Mouse (Mus musculus): Measurements from ENCODE around the gene Camk2g. TPM values are rescaled to one million over a fixed set of nuclear protein-coding genes. Genes with fewer than 3 reads are reported as not detected.
A peak's percentile ranks its signal among the peaks of the same experiment; 100 is the strongest.

The Camk2g gene
- polyA plus RNA-seq, 1 experiment from 2014 or later = 183 TPM

GRCm38 (mm10) chr14:20804481-20804880, 10.6 kb upstream of the Camk2g start:
- 69% methylated on average over 5 of the region's 5 CpGs for WGBS
- H3K4me2 ChIP-seq = no peak overlapping the region
- H3K9ac ChIP-seq = no peak overlapping the region
- no peak overlapping the region for H3K27ac ChIP-seq (replicated peaks)
- H3K9me3 ChIP-seq = no peaks in the 10 kb centered on the region
- no peaks in the 10 kb centered on the region for H3K27me3 ChIP-seq
- H3K4me1 ChIP-seq (replicated peaks) = peaks cover 2% of the 10 kb centered on the region; the same call in 1 of the 2 replicates
- no peak overlapping the region for H3K4me3 ChIP-seq
- no peaks in the 10 kb centered on the region for H3K36me3 ChIP-seq
- no peak for ATAC-seq (ENCODE audit: low FRiP score, low read depth)

- peak; percentile 55; the same call in 1 of the 2 replicates for ATAC-seq (ENCODE audit: low FRiP score, low read depth)
- H3K9me3 ChIP-seq = no peaks in the 10 kb centered on the region
- 4% methylated on average over 7 of the region's 7 CpGs for WGBS
- no peak overlapping the region for H3K4me2 ChIP-seq
- H3K4me3 ChIP-seq = no peak overlapping the region
- no peak overlapping the region for H3K27ac ChIP-seq (replicated peaks)
- no peaks in the 10 kb centered on the region for H3K27me3 ChIP-seq
- H3K36me3 ChIP-seq = no peaks in the 10 kb centered on the region
- peaks cover 2% of the 10 kb centered on the region; the same call in 1 of the 2 replicates for H3K4me1 ChIP-seq (replicated peaks)
- H3K9ac ChIP-seq = no peak overlapping the region
These were observed 9.7 kb upstream of the Camk2g start for GRCm38 (mm10) chr14:20803606-20803938.

- no peaks in the 10 kb centered on the region for H3K36me3 ChIP-seq
- no peaks in the 10 kb centered on the region for H3K9me3 ChIP-seq
- no peak overlapping the region for H3K9ac ChIP-seq
- no peaks in the 10 kb centered on the region for H3K27me3 ChIP-seq
- H3K4me2 ChIP-seq = no peak overlapping the region
- no peak overlapping the region for H3K4me3 ChIP-seq
- H3K27ac ChIP-seq (replicated peaks) = no peak overlapping the region
- WGBS = 44% methylated on average over 2 of the region's 2 CpGs
- ATAC-seq (ENCODE audit: low FRiP score, low read depth) = peak; percentile 72; the same call in 1 of the 2 replicates
- peaks cover 2% of the 10 kb centered on the region; the same call in 1 of the 2 replicates for H3K4me1 ChIP-seq (replicated peaks)
These were observed 9.2 kb upstream of the Camk2g start for GRCm38 (mm10) chr14:20802926-20803605.

- Histone ChIP-seq H3K4me3 (no peak overlapping the region), H3K27ac (replicated peaks) (no peak overlapping the region), H3K9me3 (no peaks in the 10 kb centered on the region), H3K36me3 (no peaks in the 10 kb centered on the region), H3K4me2 (no peak overlapping the region), H3K9ac (no peak overlapping the region), H3K27me3 (no peaks in the 10 kb centered on the region), H3K4me1 (replicated peaks) (peaks cover 31% of the 10 kb centered on the region)
- 11% methylated on average over 7 of the region's 7 CpGs for WGBS
- no peak for ATAC-seq (ENCODE audit: low FRiP score, low read depth)
These were observed 4.9 kb upstream of the Camk2g start for GRCm38 (mm10) chr14:20798761-20799160.

- WGBS = 83% methylated on average over 6 of the region's 6 CpGs
- H3K4me2 ChIP-seq = no peak overlapping the region
- H3K9ac ChIP-seq = no peak overlapping the region
- no peak overlapping the region for H3K27ac ChIP-seq (replicated peaks)
- no peak for ATAC-seq (ENCODE audit: low FRiP score, low read depth)
- peaks cover 31% of the 10 kb centered on the region for H3K4me1 ChIP-seq (replicated peaks)
- H3K36me3 ChIP-seq = no peaks in the 10 kb centered on the region
- H3K9me3 ChIP-seq = no peaks in the 10 kb centered on the region
- no peaks in the 10 kb centered on the region for H3K27me3 ChIP-seq
- no peak overlapping the region for H3K4me3 ChIP-seq
These were observed 4.4 kb upstream of the Camk2g start for GRCm38 (mm10) chr14:20798300-20798699.

- Histone ChIP-seq H3K4me2 (0 out of 2 replicates have a peak overlapping the region, but pooled peaks have one; percentile 1), H3K4me1 (replicated peaks) (peaks cover 45% of the 10 kb centered on the region), H3K27ac (replicated peaks) (no peak overlapping the region), H3K36me3 (no peaks in the 10 kb centered on the region), H3K9me3 (no peaks in the 10 kb centered on the region), H3K27me3 (no peaks in the 10 kb centered on the region), H3K9ac (no peak overlapping the region), H3K4me3 (no peak overlapping the region)
- 20% methylated on average over 8 of the region's 8 CpGs for WGBS
- ATAC-seq (ENCODE audit: low FRiP score, low read depth) = no peak
These were observed 2.8 kb upstream of the Camk2g start for GRCm38 (mm10) chr14:20796643-20797042.

GRCm38 (mm10) chr14:20796170-20796569, 2.3 kb upstream of the Camk2g start:
- no peak overlapping the region for H3K4me2 ChIP-seq
- ATAC-seq (ENCODE audit: low FRiP score, low read depth) = no peak
- no peak overlapping the region for H3K27ac ChIP-seq (replicated peaks)
- 59% methylated on average over 8 of the region's 8 CpGs for WGBS
- H3K36me3 ChIP-seq = peaks cover 2% of the 10 kb centered on the region; the same call in 1 of the 2 replicates
- H3K4me3 ChIP-seq = no peak overlapping the region
- H3K27me3 ChIP-seq = no peaks in the 10 kb centered on the region
- no peak overlapping the region for H3K9ac ChIP-seq
- no peaks in the 10 kb centered on the region for H3K9me3 ChIP-seq
- peaks cover 50% of the 10 kb centered on the region for H3K4me1 ChIP-seq (replicated peaks)

GRCm38 (mm10) chr14:20795423-20796152, 1.7 kb upstream of the Camk2g start:
- 38% methylated on average over 7 of the region's 9 CpGs for WGBS
- no peak overlapping the region for H3K4me2 ChIP-seq
- H3K4me1 ChIP-seq (replicated peaks) = peaks cover 54% of the 10 kb centered on the region
- H3K36me3 ChIP-seq = peaks cover 6% of the 10 kb centered on the region; the same call in 1 of the 2 replicates
- H3K9me3 ChIP-seq = no peaks in the 10 kb centered on the region
- H3K9ac ChIP-seq = no peak overlapping the region
- H3K27ac ChIP-seq (replicated peaks) = no peak overlapping the region
- no peak for ATAC-seq (ENCODE audit: low FRiP score, low read depth)
- H3K4me3 ChIP-seq = no peak overlapping the region
- H3K27me3 ChIP-seq = no peaks in the 10 kb centered on the region

- Histone ChIP-seq H3K27me3 (no peaks in the 10 kb centered on the region), H3K4me2 (peak overlapping the region; percentile 69), H3K9ac (peak overlapping the region; percentile 81; the same call in 1 of the 2 replicates), H3K4me3 (peak overlapping the region; percentile 83), H3K9me3 (no peaks in the 10 kb centered on the region), H3K36me3 (peaks cover 14% of the 10 kb centered on the region), H3K4me1 (replicated peaks) (peaks cover 54% of the 10 kb centered on the region), H3K27ac (replicated peaks) (peak overlapping the region; percentile 84; the same call in 1 of the 2 replicates)
- no peak for ATAC-seq (ENCODE audit: low FRiP score, low read depth)
- 10% methylated on average over 9 of the region's 9 CpGs for WGBS
These were observed 701 bp upstream of the Camk2g start for GRCm38 (mm10) chr14:20794589-20794988.

- H3K27ac ChIP-seq (replicated peaks) = peak overlapping the region; percentile 84
- H3K9ac ChIP-seq = peak overlapping the region; percentile 81
- H3K27me3 ChIP-seq = no peaks in the 10 kb centered on the region
- peak overlapping the region; percentile 69 for H3K4me2 ChIP-seq
- H3K9me3 ChIP-seq = no peaks in the 10 kb centered on the region
- H3K36me3 ChIP-seq = peaks cover 17% of the 10 kb centered on the region
- 2% methylated on average over 42 of the region's 57 CpGs for WGBS
- peak; percentile 60 for ATAC-seq (ENCODE audit: low FRiP score, low read depth)
- H3K4me1 ChIP-seq (replicated peaks) = peaks cover 56% of the 10 kb centered on the region
- H3K4me3 ChIP-seq = peak overlapping the region; percentile 83
These were observed 748 bp downstream of the Camk2g start for GRCm38 (mm10) chr14:20792922-20793757.

- H3K4me2 ChIP-seq = peak overlapping the region; percentile 69
- peaks cover 17% of the 10 kb centered on the region for H3K36me3 ChIP-seq
- no peaks in the 10 kb centered on the region for H3K27me3 ChIP-seq
- peaks cover 58% of the 10 kb centered on the region for H3K4me1 ChIP-seq (replicated peaks)
- peak overlapping the region; percentile 84 for H3K27ac ChIP-seq (replicated peaks)
- 70% methylated on average over 8 of the region's 8 CpGs for WGBS
- no peak for ATAC-seq (ENCODE audit: low FRiP score, low read depth)
- peak overlapping the region; percentile 83 for H3K4me3 ChIP-seq
- H3K9ac ChIP-seq = peak overlapping the region; percentile 81
- H3K9me3 ChIP-seq = no peaks in the 10 kb centered on the region
These were observed 1.5 kb downstream of the Camk2g start for GRCm38 (mm10) chr14:20792243-20792921.
